9 mouse cellular contexts compared by ENCODE assay signal in genomic region chr11:108449811-108450210, GRCm38 (mm10). TPM values are rescaled to one million over a fixed set of nuclear protein-coding genes. Genes with fewer than 3 reads are reported as not detected.
DNase-seq lines count a peak whose midpoint lies in the region; ATAC-seq lines count a peak whose summit lies in the region.
"Had no signal": no experiment of that assay in that cellular context is flagged by ENCODE, and none has a peak within 500 bp of the region (broad histone marks: within the 10 kb centered on the region; RNA-seq: fewer than 3 reads in every experiment).

No protein-coding gene starts in this region.

- no peaks in the 10 kb centered on the region for H3K27me3 ChIP-seq in splenic B cell, adult 2 months (ENCODE audit: control insufficient read depth, insufficient read depth, low read length, poor library complexity, severe bottlenecking)
- H3K27me3 ChIP-seq: midbrain, embryonic 12.5 days had no signal

- ATAC-seq in frontal cortex, adult (ENCODE audit: low TSS enrichment) = no peak

- peak; percentile 23 to 90 for DNase-seq in frontal cortex, adult 2 months (ENCODE audit: extremely low spot score in 1 of 2, low spot score in 1 of 2)
- peak; percentile 45 to 50 for DNase-seq in CD8-positive naive resting alpha-beta T cell, adult 2 months (ENCODE audit: low read depth in 2 of 2, low spot score in 2 of 2)
- DNase-seq in brain, embryonic 18.5 days (ENCODE audit: low read depth, low spot score) = peak; percentile 32
- peak; percentile 70 for DNase-seq in forelimb bud, embryonic 11.5 days (ENCODE audit: low read depth, low spot score)
- peak; percentile 22 to 72 for DNase-seq in layer of hippocampus, adult 8-10 months (ENCODE audit: low spot score in 2 of 2)
- peak; percentile 47 to 80 for DNase-seq in lung, postnatal 4 days
- DNase-seq in splenic B cell, adult 2 months (ENCODE audit: low read depth, low spot score) = peak; percentile 67

- no peaks in the 10 kb centered on the region for H3K36me3 ChIP-seq in splenic B cell, adult 2 months (ENCODE audit: control insufficient read depth, insufficient read depth, low read length, poor library complexity, severe bottlenecking)

RNA-seq across cellular contexts. Expression of gene Cep112, which starts 24.8 kb away (rescaled TPM):
- 5.9 and 7.4 TPM in 2 replicates for polyA plus RNA-seq in frontal cortex, adult 2 months (2012; rRNA removed)
- total RNA-seq in layer of hippocampus, adult 8-10 months (2022) = 10 to 100 TPM; 20.9 to 24.8 (median 24.1) TPM
